Mouse (Mus musculus): Measurements from ENCODE around the gene Prrt3. TPM values are rescaled to one million over a fixed set of nuclear protein-coding genes. Genes with fewer than 3 reads are reported as not detected.
A peak's percentile ranks its signal among the peaks of the same experiment; 100 is the strongest.

Prrt3 gene
- 2.9 and 3.5 TPM in 2 replicates for polyA plus RNA-seq (2016; fragmentation: Nextera tagmentation; extraction: Ambion mirVana)

DNA sequence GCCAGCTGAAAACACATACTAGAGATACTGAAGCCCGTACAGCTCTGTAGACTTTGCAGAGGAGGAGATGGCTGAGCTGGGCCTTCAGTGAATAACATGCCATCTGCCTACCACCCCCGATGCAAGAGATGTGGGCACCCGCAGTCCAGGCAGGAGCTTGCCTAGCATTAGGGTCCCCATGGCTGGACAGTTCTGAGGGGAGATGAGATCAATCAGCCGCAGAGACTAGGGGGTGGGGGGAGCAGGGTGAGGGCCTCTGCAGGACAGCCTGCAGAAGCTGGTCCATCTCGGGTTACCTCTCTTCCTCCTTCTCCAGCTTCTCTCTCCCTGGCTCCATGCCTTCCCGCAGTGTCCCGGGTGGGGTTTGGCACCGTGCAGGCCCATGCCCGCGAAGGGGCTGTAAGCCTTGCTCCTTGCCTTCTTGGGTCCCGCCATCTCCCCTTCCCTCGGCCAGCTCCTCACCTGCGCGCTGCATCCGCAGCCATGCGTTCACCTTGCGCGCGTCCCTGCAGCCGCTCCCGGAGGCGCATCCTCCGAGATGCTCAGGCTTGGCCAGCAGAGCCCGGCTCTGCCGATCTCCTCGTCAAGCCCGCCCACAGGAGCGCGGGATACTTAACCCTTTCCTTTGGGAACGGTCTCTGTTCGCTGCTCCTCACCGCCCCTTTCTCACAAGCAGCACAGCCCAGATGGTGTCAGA lies at the start of gene Prrt3:
TSS of gene Prrt3 (minus strand) at position 544 of the 697 bp plus-strand sequence.
- H3K9ac ChIP-seq = peak within 1 kb of the TSS; percentile 57
- H3K4me3 ChIP-seq = peak within 1 kb of the TSS; percentile 52
- ATAC-seq (ENCODE audit: insufficient number of reproducible peaks, insufficient read depth, low FRiP score, low TSS enrichment) = peak; percentile 37
- H3K36me3 ChIP-seq = no peaks in the 10 kb centered on the region
- peak within 1 kb of the TSS; percentile 58 for H3K4me2 ChIP-seq (replicated peaks)
- H3K9me3 ChIP-seq = no peaks in the 10 kb centered on the region
- 1% methylated on average over 32 of the region's 32 CpGs for WGBS
- H3K27ac ChIP-seq = no peak within 1 kb of the TSS
- peaks cover 16% of the 10 kb centered on the region for H3K27me3 ChIP-seq
- H3K4me1 ChIP-seq = no peaks in the 10 kb centered on the region; the same call in 1 of the 2 replicates

DNA sequence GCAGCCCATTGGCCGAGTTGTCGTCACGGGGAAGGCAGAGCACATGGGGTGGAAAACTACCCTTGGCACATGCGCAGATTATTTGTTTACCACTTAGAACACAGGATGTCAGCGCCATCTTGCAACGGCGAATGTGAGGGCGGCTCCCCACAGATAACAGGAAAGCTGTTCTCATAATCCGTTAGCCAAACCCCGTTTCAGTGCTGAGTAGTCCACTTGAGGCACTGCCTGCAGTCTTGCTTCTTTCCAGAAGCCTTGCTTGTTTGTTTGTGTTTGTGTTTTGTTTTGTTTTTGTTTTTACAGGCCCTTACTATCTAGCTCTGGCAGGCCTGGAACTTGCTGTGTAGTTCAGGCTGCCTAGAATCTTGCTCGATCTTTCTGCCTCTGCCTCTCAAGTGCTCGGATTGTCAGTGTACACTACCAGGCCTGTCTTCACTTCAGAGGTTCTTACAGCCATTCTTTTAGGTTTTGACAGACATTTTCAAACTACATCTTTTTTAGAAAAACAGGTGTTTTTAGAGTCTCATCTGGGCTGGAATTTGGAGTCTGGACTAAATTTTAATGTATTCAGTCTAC lies 42.3 kb upstream of the Prrt3 start:
- Histone ChIP-seq H3K4me2 (replicated peaks) (no peak overlapping the region), H3K4me1 (no peaks in the 10 kb centered on the region), H3K36me3 (peaks cover 3% of the 10 kb centered on the region; the same call in 1 of the 2 replicates), H3K27ac (no peak overlapping the region), H3K27me3 (no peaks in the 10 kb centered on the region), H3K9me3 (no peaks in the 10 kb centered on the region), H3K9ac (no peak overlapping the region), H3K4me3 (no peak overlapping the region)
- WGBS = 90% methylated on average over 9 of the region's 12 CpGs
- ATAC-seq (ENCODE audit: insufficient number of reproducible peaks, insufficient read depth, low FRiP score, low TSS enrichment) = no peak

- Histone ChIP-seq H3K4me2 (replicated peaks) (no peak overlapping the region), H3K27ac (no peak overlapping the region), H3K9ac (no peak overlapping the region), H3K4me1 (no peaks in the 10 kb centered on the region), H3K4me3 (no peak overlapping the region), H3K36me3 (peaks cover 7% of the 10 kb centered on the region; the same call in 1 of the 2 replicates), H3K27me3 (no peaks in the 10 kb centered on the region), H3K9me3 (no peaks in the 10 kb centered on the region)
- no peak for ATAC-seq (ENCODE audit: insufficient number of reproducible peaks, insufficient read depth, low FRiP score, low TSS enrichment)
- 87% methylated on average over 6 of the region's 6 CpGs for WGBS
These were observed 39.9 kb upstream of the Prrt3 start for GRCm38 (mm10) chr6:113541610-113542009.

- no peak for ATAC-seq (ENCODE audit: insufficient number of reproducible peaks, insufficient read depth, low FRiP score, low TSS enrichment)
- 84% methylated on average over 7 of the region's 7 CpGs for WGBS
- no peak overlapping the region for H3K4me3 ChIP-seq
- H3K36me3 ChIP-seq = peaks cover 8% of the 10 kb centered on the region
- peaks cover 9% of the 10 kb centered on the region for H3K4me1 ChIP-seq
- no peak overlapping the region for H3K9ac ChIP-seq
- H3K4me2 ChIP-seq (replicated peaks) = no peak overlapping the region
- no peak overlapping the region for H3K27ac ChIP-seq
- H3K27me3 ChIP-seq = no peaks in the 10 kb centered on the region
- H3K9me3 ChIP-seq = no peaks in the 10 kb centered on the region
These were observed 33.2 kb upstream of the Prrt3 start for GRCm38 (mm10) chr6:113534886-113535285.

GRCm38 (mm10) chr6:113531840-113532404 lies 30.2 kb upstream of the Prrt3 start:
- H3K4me2 ChIP-seq (replicated peaks) = peak overlapping the region; percentile 74
- peak overlapping the region; percentile 75 for H3K9ac ChIP-seq
- peaks cover 7% of the 10 kb centered on the region for H3K36me3 ChIP-seq
- no peak overlapping the region for H3K27ac ChIP-seq
- no peak for ATAC-seq (ENCODE audit: insufficient number of reproducible peaks, insufficient read depth, low FRiP score, low TSS enrichment)
- peak overlapping the region; percentile 94 for H3K4me3 ChIP-seq
- no peaks in the 10 kb centered on the region for H3K9me3 ChIP-seq
- H3K27me3 ChIP-seq = no peaks in the 10 kb centered on the region
- 8% methylated on average over 7 of the region's 7 CpGs for WGBS
- peaks cover 9% of the 10 kb centered on the region for H3K4me1 ChIP-seq

- Histone ChIP-seq H3K27ac (peak within 1 kb of the TSS; percentile 56; the same call in 1 of the 2 replicates), H3K4me2 (replicated peaks) (peak within 1 kb of the TSS; percentile 74), H3K36me3 (peaks cover 6% of the 10 kb centered on the region), H3K4me3 (peak within 1 kb of the TSS; percentile 94), H3K9ac (peak within 1 kb of the TSS; percentile 75), H3K9me3 (no peaks in the 10 kb centered on the region), H3K27me3 (no peaks in the 10 kb centered on the region), H3K4me1 (peaks cover 9% of the 10 kb centered on the region)
- peak; percentile 69; the same call in 1 of the 2 replicates for ATAC-seq (ENCODE audit: insufficient number of reproducible peaks, insufficient read depth, low FRiP score, low TSS enrichment)
- 1% methylated on average over 47 of the region's 47 CpGs for WGBS
These were observed 29.5 kb upstream of the Prrt3 start, which contains the start of the genes Emc3 and Fancd2 for GRCm38 (mm10) chr6:113530932-113531839. Emc3 (minus strand) TSS chr6:113531652. Fancd2 (plus strand) TSS chr6:113531682.

DNA sequence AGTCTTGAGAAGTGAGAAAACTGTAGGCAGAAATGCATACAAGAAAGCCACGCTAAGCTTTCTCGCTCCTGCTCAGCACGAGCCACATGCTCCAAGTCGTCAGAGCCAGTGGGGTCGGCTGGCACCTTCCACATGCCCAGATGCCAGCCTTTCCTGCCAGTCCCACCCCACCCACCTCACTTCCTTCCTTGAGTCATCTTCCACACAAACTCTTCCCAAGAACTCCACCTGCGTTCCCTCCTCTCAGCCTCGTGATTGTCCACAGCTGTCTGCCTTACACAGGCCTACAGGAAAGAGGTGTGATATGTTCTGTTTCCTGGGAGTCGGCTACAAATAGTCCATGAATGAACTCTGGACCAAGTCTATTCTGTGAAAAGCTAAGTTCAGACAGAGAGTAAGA lies 21.7 kb upstream of the Prrt3 start:
- Histone ChIP-seq H3K27me3 (no peaks in the 10 kb centered on the region), H3K9ac (no peak overlapping the region), H3K36me3 (peaks cover 49% of the 10 kb centered on the region), H3K4me3 (no peak overlapping the region), H3K4me2 (replicated peaks) (no peak overlapping the region), H3K27ac (no peak overlapping the region), H3K9me3 (no peaks in the 10 kb centered on the region), H3K4me1 (no peaks in the 10 kb centered on the region)
- ATAC-seq (ENCODE audit: insufficient number of reproducible peaks, insufficient read depth, low FRiP score, low TSS enrichment) = no peak
- WGBS = 91% methylated on average over 8 of the region's 8 CpGs

DNA sequence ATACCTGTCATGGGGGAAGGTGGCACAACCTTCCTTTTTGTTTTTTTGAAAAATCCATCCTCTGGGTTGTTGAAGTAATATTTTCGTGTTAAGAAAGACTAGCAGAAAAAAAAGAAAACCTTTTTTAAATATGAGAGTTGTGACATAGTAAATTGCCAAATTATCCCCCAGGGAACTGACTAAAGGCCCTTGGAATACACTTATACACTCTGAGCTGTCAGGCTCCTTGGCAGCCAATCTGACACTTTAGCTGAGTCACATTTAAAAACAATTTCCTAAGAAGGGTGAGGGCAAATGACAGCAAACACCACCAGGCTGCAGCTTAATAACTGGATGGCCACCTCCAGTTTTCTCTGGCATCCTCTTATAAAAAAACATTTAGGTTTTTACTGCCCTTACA lies 20.6 kb upstream of the Prrt3 start:
- no peaks in the 10 kb centered on the region for H3K4me1 ChIP-seq
- no peak overlapping the region for H3K9ac ChIP-seq
- no peak overlapping the region for H3K27ac ChIP-seq
- no peaks in the 10 kb centered on the region for H3K27me3 ChIP-seq
- H3K4me3 ChIP-seq = no peak overlapping the region
- no peaks in the 10 kb centered on the region for H3K9me3 ChIP-seq
- no peak for ATAC-seq (ENCODE audit: insufficient number of reproducible peaks, insufficient read depth, low FRiP score, low TSS enrichment)
- H3K4me2 ChIP-seq (replicated peaks) = no peak overlapping the region
- 67% methylated on average over 1 of the region's 1 CpGs for WGBS
- H3K36me3 ChIP-seq = peaks cover 60% of the 10 kb centered on the region

- 0 out of 2 replicates have a peak, but pooled peaks have one; percentile 22 for ATAC-seq (ENCODE audit: insufficient number of reproducible peaks, insufficient read depth, low FRiP score, low TSS enrichment)
- peaks cover 93% of the 10 kb centered on the region for H3K36me3 ChIP-seq
These were observed 15.8 kb upstream of the Prrt3 start for GRCm38 (mm10) chr6:113517434-113518080.

DNA sequence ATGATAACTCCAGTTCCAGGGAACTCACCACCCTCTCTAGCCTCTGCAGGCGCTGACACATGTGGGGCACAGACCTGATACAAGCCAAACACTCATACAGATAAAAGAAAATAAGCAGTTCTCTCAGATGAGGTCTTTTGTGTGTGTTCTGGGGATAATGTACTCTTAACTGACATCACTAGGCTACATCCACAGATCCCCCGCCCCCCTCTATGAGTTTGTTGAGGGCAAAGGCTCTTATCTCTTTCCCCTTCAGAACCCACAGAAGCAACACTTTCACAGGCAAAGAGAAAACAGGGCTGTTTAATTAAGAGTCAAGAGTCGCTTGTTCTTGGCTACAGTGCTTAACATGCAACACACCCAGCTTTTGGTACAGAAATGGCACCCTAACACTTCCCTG lies 12.9 kb upstream of the Prrt3 start:
- Histone ChIP-seq H3K27ac (no peak overlapping the region), H3K4me3 (no peak overlapping the region), H3K9ac (no peak overlapping the region), H3K36me3 (peaks cover 66% of the 10 kb centered on the region), H3K4me1 (no peaks in the 10 kb centered on the region), H3K4me2 (replicated peaks) (no peak overlapping the region), H3K27me3 (no peaks in the 10 kb centered on the region), H3K9me3 (no peaks in the 10 kb centered on the region)
- no peak for ATAC-seq (ENCODE audit: insufficient number of reproducible peaks, insufficient read depth, low FRiP score, low TSS enrichment)
- WGBS = 99% methylated on average over 3 of the region's 3 CpGs

More at GRCm38 (mm10) chr6:113517434-113518080, 15.8 kb upstream of the Prrt3 start:
- H3K27ac ChIP-seq = no peak overlapping the region
- H3K9ac ChIP-seq = no peak overlapping the region
- no peaks in the 10 kb centered on the region for H3K27me3 ChIP-seq
- H3K9me3 ChIP-seq = no peaks in the 10 kb centered on the region
- H3K4me2 ChIP-seq (replicated peaks) = no peak overlapping the region
- 96% methylated on average over 8 of the region's 8 CpGs for WGBS
- H3K4me1 ChIP-seq = no peaks in the 10 kb centered on the region
- no peak overlapping the region for H3K4me3 ChIP-seq

DNA sequence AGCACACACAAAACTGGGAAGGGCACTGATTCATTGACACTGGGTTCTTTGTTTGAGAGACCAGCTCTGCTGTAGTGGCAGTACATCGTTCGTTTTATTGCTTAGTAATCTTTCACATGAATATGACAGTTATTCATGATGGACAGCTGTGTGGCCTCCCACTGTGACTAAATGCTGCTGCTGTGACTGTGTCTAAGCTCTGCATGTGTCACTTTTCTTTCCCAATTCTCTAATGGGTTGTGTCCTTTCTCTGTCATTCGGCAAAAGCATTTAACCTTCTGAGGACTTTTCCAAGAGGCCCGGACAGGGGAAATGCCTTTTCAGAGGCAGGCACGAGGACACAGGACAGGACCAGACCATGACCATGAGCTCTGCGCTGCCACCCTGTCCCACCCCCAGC lies 12.2 kb upstream of the Prrt3 start:
- Histone ChIP-seq H3K4me1 (no peaks in the 10 kb centered on the region), H3K36me3 (peaks cover 59% of the 10 kb centered on the region), H3K27me3 (no peaks in the 10 kb centered on the region), H3K4me3 (no peak overlapping the region), H3K9ac (no peak overlapping the region), H3K9me3 (no peaks in the 10 kb centered on the region), H3K4me2 (replicated peaks) (no peak overlapping the region), H3K27ac (no peak overlapping the region)
- WGBS = 95% methylated on average over 6 of the region's 6 CpGs
- ATAC-seq (ENCODE audit: insufficient number of reproducible peaks, insufficient read depth, low FRiP score, low TSS enrichment) = no peak
